Mouse (Mus musculus): ENCODE results near the gene Icosl. TPM values are rescaled to one million over a fixed set of nuclear protein-coding genes. Genes with fewer than 3 reads are reported as not detected.

The Icosl gene
- polyA plus RNA-seq, 1 experiment from 2014 or later = 3.8 TPM

DNA sequence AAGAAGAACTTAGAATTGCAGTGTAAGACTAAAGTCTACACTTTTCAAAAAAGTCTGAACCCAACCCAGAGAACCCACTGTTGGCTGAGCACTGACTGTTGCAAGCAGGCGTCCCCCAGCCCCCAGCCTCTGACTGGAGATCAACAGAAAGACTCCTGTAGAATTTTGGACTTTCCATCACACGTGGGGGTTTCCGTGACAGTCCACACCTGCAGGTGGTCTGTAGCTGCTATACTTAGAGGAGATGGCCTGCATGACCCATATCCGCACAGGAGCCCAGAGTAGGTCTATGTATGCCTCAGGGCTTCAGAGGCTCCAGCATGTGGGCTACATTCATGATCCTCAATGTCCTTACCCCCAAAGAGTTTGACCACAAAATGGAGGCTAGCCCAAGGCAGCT is 22.7 kb upstream of the Icosl start:
- WGBS = 80% methylated on average over 4 of the region's 4 CpGs
- Histone ChIP-seq H3K9ac (no peak overlapping the region), H3K4me2 (replicated peaks) (no peak overlapping the region), H3K36me3 (no peaks in the 10 kb centered on the region), H3K27ac (no peak overlapping the region), H3K4me3 (no peak overlapping the region), H3K27me3 (peaks cover 11% of the 10 kb centered on the region; the same call in 1 of the 2 replicates), H3K4me1 (peaks cover 16% of the 10 kb centered on the region), H3K9me3 (no peaks in the 10 kb centered on the region)
- no peak for ATAC-seq (ENCODE audit: low FRiP score, low read depth)

DNA sequence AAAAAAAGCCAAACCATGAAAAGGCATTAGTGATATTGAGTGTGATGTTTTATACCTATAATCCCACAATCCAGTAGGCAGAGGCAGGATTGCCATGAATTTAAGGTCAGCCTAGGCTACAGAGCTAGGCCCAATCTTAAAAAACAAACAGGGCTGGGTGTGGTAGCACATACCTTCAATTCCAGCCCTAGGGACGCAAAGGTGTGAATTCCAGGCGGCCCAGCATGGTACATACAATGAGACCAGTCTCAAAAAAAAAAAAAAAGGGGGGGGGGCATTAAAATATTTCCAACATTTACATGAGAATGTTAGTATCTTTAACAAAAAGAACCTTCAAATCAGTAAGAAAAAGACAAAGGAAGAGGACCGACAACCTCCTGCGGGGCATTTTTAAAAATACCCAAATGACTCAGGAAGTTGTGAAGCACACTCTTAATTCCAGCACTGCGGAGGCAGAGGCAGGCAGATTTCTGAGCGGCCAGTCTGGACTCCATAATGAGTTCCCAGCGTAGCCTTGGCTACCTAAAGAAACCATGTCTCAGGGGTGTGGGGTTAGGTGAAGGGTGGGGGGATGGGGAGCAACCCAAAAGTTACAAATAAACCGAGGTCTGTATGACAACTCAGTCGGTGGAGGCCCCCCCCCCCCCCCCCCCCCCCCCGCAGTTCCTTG is 20.9 kb upstream of the Icosl start:
- Histone ChIP-seq H3K27ac (no peak overlapping the region), H3K9ac (no peak overlapping the region), H3K4me1 (peaks cover 8% of the 10 kb centered on the region), H3K27me3 (no peaks in the 10 kb centered on the region), H3K4me3 (no peak overlapping the region), H3K9me3 (no peaks in the 10 kb centered on the region), H3K4me2 (replicated peaks) (no peak overlapping the region), H3K36me3 (no peaks in the 10 kb centered on the region)
- ATAC-seq (ENCODE audit: low FRiP score, low read depth) = no peak
- WGBS = 84% methylated on average over 9 of the region's 10 CpGs

DNA sequence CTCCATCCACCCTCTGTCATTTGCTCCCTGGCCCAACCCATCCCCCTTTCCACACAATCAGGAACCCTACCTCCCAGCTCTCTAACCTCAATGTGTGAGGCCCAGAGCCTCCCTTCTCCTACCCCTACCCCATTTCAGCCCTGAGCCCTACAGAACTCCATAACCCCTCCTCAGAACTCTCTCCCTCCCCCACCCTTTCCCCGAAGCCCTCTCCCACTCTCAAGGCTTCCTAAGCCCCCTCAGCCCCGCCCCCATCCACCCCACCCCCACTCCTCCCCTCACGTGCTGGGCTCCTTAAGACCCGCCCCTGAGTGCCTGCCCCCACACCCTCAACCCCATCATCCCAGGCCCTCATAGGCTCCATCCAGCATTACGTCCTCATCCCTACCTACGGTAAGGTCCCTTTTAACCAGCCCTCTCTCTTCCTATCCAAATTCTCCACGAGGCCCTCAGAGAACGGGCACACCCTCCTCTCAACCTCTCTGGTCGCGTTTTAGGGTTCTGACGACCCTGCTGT is 19.5 kb upstream of the Icosl start:
- ATAC-seq (ENCODE audit: low FRiP score, low read depth) = no peak
- 53% methylated on average over 10 of the region's 11 CpGs for WGBS
- Histone ChIP-seq H3K9ac (no peak overlapping the region), H3K9me3 (no peaks in the 10 kb centered on the region), H3K4me1 (no peaks in the 10 kb centered on the region), H3K4me2 (replicated peaks) (no peak overlapping the region), H3K36me3 (no peaks in the 10 kb centered on the region), H3K27me3 (no peaks in the 10 kb centered on the region), H3K27ac (no peak overlapping the region), H3K4me3 (no peak overlapping the region)

GRCm38 (mm10) chr10:78054633-78055565 is 14.2 kb upstream of the Icosl start:
- Histone ChIP-seq H3K4me2 (replicated peaks) (no peak overlapping the region), H3K36me3 (no peaks in the 10 kb centered on the region), H3K9ac (no peak overlapping the region), H3K9me3 (no peaks in the 10 kb centered on the region), H3K4me1 (no peaks in the 10 kb centered on the region), H3K4me3 (no peak overlapping the region), H3K27ac (no peak overlapping the region), H3K27me3 (no peaks in the 10 kb centered on the region)
- 63% methylated on average over 19 of the region's 19 CpGs for WGBS
- ATAC-seq (ENCODE audit: low FRiP score, low read depth) = no peak

DNA sequence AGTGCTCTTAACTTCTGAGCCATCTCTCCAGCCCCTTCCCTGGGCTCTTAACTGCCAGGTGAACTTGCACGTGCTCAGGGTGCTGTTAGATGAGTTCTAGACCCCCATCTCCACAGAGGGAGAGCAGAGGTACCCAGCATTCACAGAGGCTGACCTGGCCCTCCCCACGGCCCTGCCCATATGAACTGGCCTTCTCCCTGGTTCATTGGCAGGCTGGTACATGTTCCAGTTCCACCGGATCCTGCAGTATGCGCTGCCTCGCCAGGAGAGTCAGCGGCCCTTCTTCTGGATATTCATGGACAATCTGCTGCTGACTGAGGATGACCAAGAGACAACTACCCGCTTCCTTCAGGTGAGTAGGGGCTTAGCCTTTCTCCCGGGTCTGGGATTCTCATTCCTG is 12.0 kb upstream of the Icosl start:
- 88% methylated on average over 8 of the region's 8 CpGs for WGBS
- H3K4me2 ChIP-seq (replicated peaks) = no peak overlapping the region
- no peaks in the 10 kb centered on the region for H3K4me1 ChIP-seq
- no peak overlapping the region for H3K27ac ChIP-seq
- ATAC-seq (ENCODE audit: low FRiP score, low read depth) = no peak
- no peak overlapping the region for H3K9ac ChIP-seq
- no peak overlapping the region for H3K4me3 ChIP-seq
- H3K27me3 ChIP-seq = no peaks in the 10 kb centered on the region
- H3K36me3 ChIP-seq = no peaks in the 10 kb centered on the region
- no peaks in the 10 kb centered on the region for H3K9me3 ChIP-seq

DNA sequence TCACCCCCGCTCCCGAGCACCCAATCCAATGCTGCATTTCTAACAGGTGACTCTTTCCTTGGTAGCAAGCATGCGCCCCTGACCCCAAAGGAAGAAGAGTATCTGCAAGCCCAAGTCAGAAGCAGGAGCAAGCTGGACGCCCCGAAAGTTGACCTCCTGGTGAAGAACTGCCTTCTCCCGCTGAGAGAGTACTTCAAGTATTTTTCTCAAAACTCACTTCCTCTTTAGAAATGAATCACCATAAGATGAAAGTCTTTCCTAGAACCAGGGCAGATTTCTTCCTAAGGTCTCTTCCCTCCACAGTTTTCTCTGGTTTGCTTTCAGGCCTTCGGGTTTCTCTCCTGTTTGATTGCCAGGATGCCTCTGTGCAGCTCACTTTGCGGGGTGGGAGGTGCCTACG is 6.0 kb upstream of the Icosl start:
- Histone ChIP-seq H3K27me3 (peaks cover 10% of the 10 kb centered on the region), H3K4me3 (no peak overlapping the region), H3K9me3 (no peaks in the 10 kb centered on the region), H3K4me2 (replicated peaks) (no peak overlapping the region), H3K27ac (no peak overlapping the region), H3K36me3 (no peaks in the 10 kb centered on the region), H3K9ac (no peak overlapping the region), H3K4me1 (no peaks in the 10 kb centered on the region)
- 86% methylated on average over 9 of the region's 9 CpGs for WGBS
- ATAC-seq (ENCODE audit: low FRiP score, low read depth) = no peak

- H3K4me3 ChIP-seq = no peak overlapping the region
- H3K36me3 ChIP-seq = no peaks in the 10 kb centered on the region
- no peaks in the 10 kb centered on the region for H3K9me3 ChIP-seq
- H3K9ac ChIP-seq = no peak overlapping the region
- WGBS = 38% methylated on average over 4 of the region's 4 CpGs
- no peak overlapping the region for H3K4me2 ChIP-seq (replicated peaks)
- peaks cover 26% of the 10 kb centered on the region for H3K27me3 ChIP-seq
- peaks cover 11% of the 10 kb centered on the region for H3K4me1 ChIP-seq
- ATAC-seq (ENCODE audit: low FRiP score, low read depth) = no peak
- no peak overlapping the region for H3K27ac ChIP-seq
These were observed 1.9 kb upstream of the Icosl start for GRCm38 (mm10) chr10:78067226-78067625.

GRCm38 (mm10) chr10:78068541-78068940 is 561 bp upstream of the Icosl start:
- Histone ChIP-seq H3K9ac (peak overlapping the region; percentile 77; the same call in 1 of the 2 replicates), H3K4me1 (peaks cover 11% of the 10 kb centered on the region), H3K9me3 (no peaks in the 10 kb centered on the region), H3K4me3 (peak overlapping the region; percentile 68), H3K4me2 (replicated peaks) (peak overlapping the region; percentile 96), H3K36me3 (no peaks in the 10 kb centered on the region), H3K27ac (no peak overlapping the region), H3K27me3 (peaks cover 26% of the 10 kb centered on the region)
- no peak for ATAC-seq (ENCODE audit: low FRiP score, low read depth)
- WGBS = 25% methylated on average over 11 of the region's 11 CpGs

DNA sequence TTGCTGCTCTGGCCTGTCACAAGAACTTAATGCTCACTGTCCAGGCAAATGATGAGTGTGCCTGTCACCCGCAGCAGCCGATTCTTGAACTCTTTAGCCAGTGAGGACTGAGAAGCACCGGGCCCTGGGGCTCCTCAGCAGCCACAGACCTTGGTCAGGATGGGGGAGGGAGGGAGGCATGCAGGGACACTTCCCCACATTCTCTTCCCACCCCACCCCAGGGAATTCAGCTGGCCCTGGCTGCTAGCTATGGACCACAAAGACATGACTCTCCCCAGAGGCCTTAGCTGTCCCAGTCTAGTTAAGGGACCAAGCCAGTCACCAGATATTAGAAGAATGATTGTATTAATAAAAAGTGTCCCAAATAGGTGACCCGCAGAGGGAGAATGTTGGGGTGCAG is 5.0 kb downstream of the Icosl start:
- H3K4me3 ChIP-seq = no peak overlapping the region
- H3K9me3 ChIP-seq = no peaks in the 10 kb centered on the region
- peaks cover 6% of the 10 kb centered on the region for H3K4me1 ChIP-seq
- no peaks in the 10 kb centered on the region for H3K36me3 ChIP-seq
- no peak overlapping the region for H3K4me2 ChIP-seq (replicated peaks)
- no peak overlapping the region for H3K9ac ChIP-seq
- H3K27me3 ChIP-seq = peaks cover 8% of the 10 kb centered on the region
- 76% methylated on average over 4 of the region's 4 CpGs for WGBS
- no peak for ATAC-seq (ENCODE audit: low FRiP score, low read depth)
- H3K27ac ChIP-seq = no peak overlapping the region

DNA sequence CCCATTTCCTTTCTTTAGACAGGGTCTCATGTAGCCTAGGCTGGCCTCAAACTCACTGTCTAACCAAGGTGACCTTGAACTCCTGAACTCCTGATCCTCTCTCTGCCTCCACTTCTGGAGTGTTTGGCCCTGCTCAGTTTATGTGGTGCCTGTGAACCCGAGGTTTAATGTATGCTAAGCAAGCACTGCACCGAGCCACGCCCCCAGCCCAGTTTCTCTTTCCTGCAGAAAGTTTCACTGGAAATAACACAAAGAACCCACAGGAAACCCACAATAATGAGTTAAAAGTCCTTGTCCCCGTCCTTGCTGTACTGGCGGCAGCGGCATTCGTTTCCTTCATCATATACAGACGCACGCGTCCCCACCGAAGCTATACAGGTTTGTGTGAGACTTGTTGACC is 5.9 kb downstream of the Icosl start:
- Histone ChIP-seq H3K4me2 (replicated peaks) (no peak overlapping the region), H3K27me3 (peaks cover 7% of the 10 kb centered on the region), H3K9ac (no peak overlapping the region), H3K4me1 (peaks cover 2% of the 10 kb centered on the region), H3K36me3 (no peaks in the 10 kb centered on the region), H3K4me3 (no peak overlapping the region), H3K9me3 (no peaks in the 10 kb centered on the region), H3K27ac (no peak overlapping the region)
- no peak for ATAC-seq (ENCODE audit: low FRiP score, low read depth)
- WGBS = 81% methylated on average over 11 of the region's 11 CpGs

GRCm38 (mm10) chr10:78077862-78078261 is 8.8 kb downstream of the Icosl start:
- no peak overlapping the region for H3K4me2 ChIP-seq (replicated peaks)
- H3K9ac ChIP-seq = no peak overlapping the region
- H3K27ac ChIP-seq = no peak overlapping the region
- WGBS = 81% methylated on average over 9 of the region's 9 CpGs
- H3K36me3 ChIP-seq = no peaks in the 10 kb centered on the region
- no peak overlapping the region for H3K4me3 ChIP-seq
- H3K4me1 ChIP-seq = no peaks in the 10 kb centered on the region
- no peaks in the 10 kb centered on the region for H3K9me3 ChIP-seq
- ATAC-seq (ENCODE audit: low FRiP score, low read depth) = no peak
- H3K27me3 ChIP-seq = no peaks in the 10 kb centered on the region

GRCm38 (mm10) chr10:78078276-78078675 is 9.2 kb downstream of the Icosl start:
- Histone ChIP-seq H3K36me3 (no peaks in the 10 kb centered on the region), H3K27ac (no peak overlapping the region), H3K4me3 (no peak overlapping the region), H3K4me1 (no peaks in the 10 kb centered on the region), H3K9ac (no peak overlapping the region), H3K9me3 (no peaks in the 10 kb centered on the region), H3K27me3 (no peaks in the 10 kb centered on the region), H3K4me2 (replicated peaks) (no peak overlapping the region)
- ATAC-seq (ENCODE audit: low FRiP score, low read depth) = no peak
- WGBS = 80% methylated on average over 5 of the region's 5 CpGs

All from limb, embryonic 13.5 days (tissue).